Mouse (Mus musculus) left cerebral cortex, postnatal 4 days (tissue): Measurements from ENCODE around the gene Plxna2. TPM values are rescaled to one million over a fixed set of nuclear protein-coding genes. Genes with fewer than 3 reads are reported as not detected.

Experiments
- DNase-seq: peaks from one replicate; pipeline ENCODE4 v3.0.0-alpha.2; 2022
- intact Hi-C: fragments of 180-260 bp; cut with DNase I; formaldehyde crosslinking; loops from one replicate; pipeline ENCODE4 v1.15.1; 2025
- total RNA-seq, 2 experiments: library from RNA; stranded (reverse); gene quantifications; 2 replicates each; pipeline ENCODE4 v1.2.3; 2021

The Plxna2 gene
- total RNA-seq, 2 experiments from 2014 or later = 132 to 134 TPM

- intact Hi-C loops = no loop called here
These were observed 76.8 kb downstream of the Plxna2 start for GRCm38 (mm10) chr1:194694805-194695204.

GRCm38 (mm10) chr1:194697439-194697838 is 79.4 kb downstream of the Plxna2 start:
- intact Hi-C loops = no loop called here

More at GRCm38 (mm10) chr1:194694805-194695204, 76.8 kb downstream of the Plxna2 start:
- no peak for DNase-seq

DNA sequence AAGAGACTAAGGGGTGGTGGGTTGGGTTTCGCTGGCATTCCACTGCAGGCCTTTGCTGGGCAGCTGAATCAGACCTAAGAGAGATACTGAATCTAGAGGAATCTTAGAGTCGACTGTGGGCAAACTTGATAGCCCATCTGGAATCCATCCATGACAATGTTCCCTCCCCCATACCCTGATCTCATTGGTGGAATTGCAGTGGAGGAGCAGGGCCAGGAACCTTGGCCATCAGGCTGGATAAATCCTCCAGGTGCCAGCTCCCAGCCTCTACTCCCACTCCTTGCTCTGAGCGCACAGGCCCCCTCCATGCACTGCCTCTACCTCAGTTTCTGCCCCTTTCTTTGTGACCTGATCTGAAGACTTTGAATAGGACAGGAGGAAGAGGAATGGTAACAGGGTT is 81.3 kb downstream of the Plxna2 start:
- DNase-seq = no peak
- intact Hi-C loops = no loop called here

More at GRCm38 (mm10) chr1:194697439-194697838, 79.4 kb downstream of the Plxna2 start:
- DNase-seq = no peak

- no peak for DNase-seq
- intact Hi-C loops = no loop called here
These were observed 85.2 kb downstream of the Plxna2 start for GRCm38 (mm10) chr1:194703235-194703634.

GRCm38 (mm10) chr1:194704171-194704855 is 86.3 kb downstream of the Plxna2 start:
- intact Hi-C loops = no loop called here
- no peak for DNase-seq

DNA sequence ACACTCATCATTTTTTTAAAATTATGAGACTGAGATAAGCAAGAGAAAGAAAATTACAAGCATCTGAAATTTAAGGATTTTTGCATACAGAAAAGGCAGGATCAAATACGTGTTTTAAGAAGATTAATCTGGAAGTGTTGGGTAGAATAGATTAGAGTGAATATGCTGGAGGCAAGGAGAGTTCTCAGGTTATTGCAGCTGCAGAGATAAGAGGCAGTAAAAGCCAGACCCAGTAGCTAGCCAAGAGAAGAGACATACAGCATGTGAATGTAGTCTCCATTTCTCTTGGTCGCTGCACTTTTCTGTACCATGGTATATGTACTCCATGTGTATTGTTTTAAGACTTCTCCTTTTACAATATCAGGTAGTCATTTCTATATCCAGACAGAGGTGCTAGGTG is 88.5 kb downstream of the Plxna2 start:
- no peak for DNase-seq
- intact Hi-C loops = no loop called here

DNA sequence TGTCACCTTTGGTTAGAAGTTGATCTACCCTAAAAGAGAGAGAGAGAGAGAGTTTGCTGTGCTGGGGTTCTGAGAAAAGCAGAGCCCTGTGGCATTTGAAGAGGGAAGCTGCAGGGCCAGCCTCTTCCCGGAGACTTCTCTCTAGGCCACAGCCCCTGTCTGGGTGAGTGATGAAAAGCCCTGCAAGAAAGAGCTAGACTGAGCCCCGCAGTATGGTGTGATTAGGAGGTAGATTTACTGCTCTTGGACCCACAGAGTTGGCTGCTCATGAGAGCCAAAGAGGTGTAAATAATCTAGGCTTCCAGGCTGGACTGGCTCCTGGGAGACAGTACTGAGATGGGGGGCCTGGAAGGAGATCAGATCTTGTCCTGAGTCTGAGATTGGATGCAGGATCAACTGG is 94.4 kb downstream of the Plxna2 start:
- DNase-seq = no peak
- intact Hi-C loops = no loop called here

- DNase-seq = no peak
These were observed 96.4 kb downstream of the Plxna2 start for GRCm38 (mm10) chr1:194714138-194715031.

DNA sequence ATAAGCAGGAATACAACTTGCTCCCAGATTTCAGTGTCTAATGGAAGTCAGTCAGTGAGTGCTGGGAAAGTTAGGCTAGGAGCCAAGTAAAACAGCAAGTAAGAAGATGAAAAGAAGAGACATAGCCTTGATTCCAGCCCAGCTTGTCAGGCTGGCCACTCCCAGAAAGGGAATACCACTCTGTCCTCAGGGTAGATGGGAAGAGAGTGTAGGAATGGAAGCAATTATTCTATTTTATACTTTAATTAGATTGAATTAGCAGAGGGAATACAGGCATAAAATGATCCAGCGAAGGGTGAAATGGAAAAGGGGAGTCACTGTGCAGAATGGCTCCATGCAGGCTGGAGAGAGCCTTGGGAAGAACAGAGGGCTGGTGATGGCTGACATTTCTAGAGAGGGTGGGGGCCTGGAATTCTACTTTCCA is 99.4 kb downstream of the Plxna2 start:
- intact Hi-C loops = no loop called here
- DNase-seq = no peak

More at GRCm38 (mm10) chr1:194714138-194715031, 96.4 kb downstream of the Plxna2 start:
- intact Hi-C loops = no loop called here

GRCm38 (mm10) chr1:194720406-194720805 is 102.4 kb downstream of the Plxna2 start:
- intact Hi-C loops = loop anchor here (10.0 kb wide), 1 partner anchor 96 kb away; no protein-coding TSS in a partner anchor
- no peak for DNase-seq

DNA sequence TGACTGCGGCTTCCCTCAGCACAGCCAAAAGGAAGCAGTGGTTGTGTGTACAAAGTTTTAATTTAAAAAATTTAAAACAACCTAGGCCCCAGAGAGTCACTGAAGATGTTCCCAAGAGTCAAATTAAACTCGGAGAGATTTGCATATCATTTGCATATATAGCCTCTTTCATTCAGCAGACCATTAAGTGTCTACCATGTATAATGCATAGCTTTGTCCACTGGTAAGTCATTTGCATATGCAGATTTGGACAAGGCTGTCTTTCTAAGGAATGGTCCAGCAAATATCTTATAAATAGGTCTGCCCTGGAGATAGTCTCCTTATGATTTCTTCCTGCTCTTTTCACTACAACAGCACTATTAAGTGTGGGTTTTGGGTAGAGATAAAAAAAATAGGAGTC is 103.2 kb downstream of the Plxna2 start:
- DNase-seq = no peak
- intact Hi-C loops = loop anchor here (10.0 kb wide), 1 partner anchor 96 kb away; no protein-coding TSS in a partner anchor

GRCm38 (mm10) chr1:194722329-194722728 is 104.3 kb downstream of the Plxna2 start:
- DNase-seq = peak; percentile 63
- intact Hi-C loops = loop anchor here (10.0 kb wide), 1 partner anchor 98 kb away; no protein-coding TSS in a partner anchor

DNA sequence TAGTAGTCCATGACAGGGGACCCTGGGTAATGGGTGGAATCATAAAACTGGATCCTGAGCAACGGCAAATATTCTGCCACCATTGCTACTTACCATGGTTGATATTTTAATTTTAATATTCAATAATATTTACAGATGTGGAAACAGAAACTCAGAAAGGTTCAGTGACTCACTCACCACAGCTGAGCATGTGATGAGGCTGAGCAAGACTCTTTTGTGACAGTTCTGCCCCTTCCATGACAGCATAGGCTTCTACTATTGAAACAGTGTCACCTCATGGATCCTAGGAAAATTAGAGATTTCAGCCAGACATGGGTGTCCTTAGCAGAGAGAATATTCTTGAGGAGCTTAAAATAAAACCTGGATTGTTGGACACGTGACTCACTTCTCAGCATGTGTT is 116.8 kb downstream of the Plxna2 start:
- intact Hi-C loops = no loop called here
- no peak for DNase-seq

DNA sequence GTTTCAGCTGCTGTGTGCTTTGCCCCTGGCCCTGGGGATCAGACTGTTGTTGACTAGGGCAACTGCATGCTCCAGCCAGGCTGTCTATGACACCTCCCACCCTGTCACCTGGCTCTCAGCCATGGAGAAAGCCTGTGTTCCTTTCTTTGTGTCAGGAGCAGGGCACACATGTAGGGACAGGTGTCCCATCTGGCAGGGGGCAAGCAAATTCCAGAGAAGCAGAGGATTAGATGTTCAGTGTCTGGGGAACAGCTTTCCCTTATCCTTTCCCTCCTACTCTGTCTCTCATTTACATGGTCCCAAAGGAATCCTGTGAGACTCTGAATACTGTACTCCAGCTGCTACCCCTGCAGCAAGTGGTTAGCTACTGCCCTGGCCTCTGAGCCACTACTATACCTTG is 121.9 kb downstream of the Plxna2 start:
- peak; percentile 31 for DNase-seq
- intact Hi-C loops = no loop called here

GRCm38 (mm10) chr1:194742901-194743422 is 124.9 kb downstream of the Plxna2 start:
- DNase-seq = no peak
- intact Hi-C loops = no loop called here

DNA sequence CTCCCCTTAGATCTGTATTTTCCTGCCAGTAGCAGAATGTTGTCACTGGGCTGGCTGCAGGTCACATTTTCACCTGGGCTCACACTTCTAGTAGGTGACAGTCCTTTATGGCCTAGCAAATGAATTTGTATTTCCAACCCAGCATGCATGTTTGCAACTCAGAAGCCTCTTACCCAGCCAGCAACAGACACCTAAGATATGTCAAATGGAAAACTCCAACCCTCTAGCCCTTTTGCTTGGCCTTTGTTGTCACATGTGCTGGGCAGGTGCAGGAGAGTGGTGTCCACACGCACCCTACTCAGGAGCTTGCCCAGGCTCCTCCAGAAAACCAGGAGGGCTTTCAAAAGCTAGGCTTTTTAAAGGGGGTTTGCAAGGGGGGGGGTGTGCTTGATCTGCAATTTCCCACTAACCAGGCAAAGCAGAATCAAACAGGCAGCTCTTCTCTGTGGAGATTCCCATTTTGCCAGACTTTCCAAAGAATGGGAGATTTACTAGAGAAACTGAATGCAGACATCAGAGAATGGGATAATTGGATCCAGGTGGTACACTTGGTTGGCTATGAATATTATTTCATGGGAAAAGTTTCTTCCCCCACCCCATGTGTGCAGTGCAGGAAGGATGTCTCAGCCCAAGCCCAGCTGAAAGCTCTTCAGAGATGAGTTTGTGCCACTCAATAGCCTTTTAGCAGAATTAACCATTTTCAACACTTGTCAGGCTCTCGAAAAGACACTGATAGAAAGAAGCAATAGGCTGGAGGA is 127.3 kb downstream of the Plxna2 start:
- intact Hi-C loops = no loop called here
- no peak for DNase-seq

- DNase-seq = peak; percentile 95
- intact Hi-C loops = no loop called here
These were observed 128.6 kb downstream of the Plxna2 start for GRCm38 (mm10) chr1:194746332-194747249.

DNA sequence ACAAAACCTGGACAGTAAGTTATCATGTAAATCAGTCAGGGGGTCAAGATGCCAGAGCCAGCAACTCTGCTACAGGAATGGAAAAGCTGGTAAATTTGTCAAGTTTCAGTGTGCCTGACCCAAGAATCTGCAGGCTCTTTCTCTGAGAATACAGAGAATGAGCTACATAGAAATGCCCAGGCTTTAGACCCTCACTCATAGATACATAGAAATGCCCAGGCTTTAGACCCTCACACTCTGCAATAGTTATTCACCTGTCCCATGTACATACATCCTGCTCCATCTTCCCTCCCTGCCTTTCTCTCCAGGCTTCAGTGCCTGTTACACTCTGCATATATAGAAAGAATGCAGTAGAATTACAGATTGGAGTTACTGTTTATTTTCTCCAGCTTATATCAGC is 129.2 kb downstream of the Plxna2 start:
- no peak for DNase-seq
- intact Hi-C loops = no loop called here

DNA sequence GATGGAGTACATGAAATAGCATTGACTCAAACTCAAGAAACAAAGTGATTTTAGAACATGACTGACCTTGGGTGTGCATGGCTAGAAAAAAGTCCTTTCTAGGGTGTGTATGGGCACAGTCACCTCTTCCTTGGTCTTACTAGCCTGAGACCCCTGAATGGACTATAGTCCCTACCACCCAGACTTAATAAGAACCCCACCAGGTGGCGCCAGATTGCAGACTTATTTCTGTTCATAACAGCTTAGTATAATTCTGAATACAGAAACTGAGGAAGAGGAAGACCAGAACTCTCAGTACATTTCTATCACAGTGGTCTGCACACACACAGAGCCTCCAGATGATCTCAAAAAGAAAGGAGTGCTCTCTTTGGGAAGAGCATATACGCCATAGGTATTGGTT is 135.2 kb downstream of the Plxna2 start:
- peak; percentile 78 for DNase-seq
- intact Hi-C loops = no loop called here

DNA sequence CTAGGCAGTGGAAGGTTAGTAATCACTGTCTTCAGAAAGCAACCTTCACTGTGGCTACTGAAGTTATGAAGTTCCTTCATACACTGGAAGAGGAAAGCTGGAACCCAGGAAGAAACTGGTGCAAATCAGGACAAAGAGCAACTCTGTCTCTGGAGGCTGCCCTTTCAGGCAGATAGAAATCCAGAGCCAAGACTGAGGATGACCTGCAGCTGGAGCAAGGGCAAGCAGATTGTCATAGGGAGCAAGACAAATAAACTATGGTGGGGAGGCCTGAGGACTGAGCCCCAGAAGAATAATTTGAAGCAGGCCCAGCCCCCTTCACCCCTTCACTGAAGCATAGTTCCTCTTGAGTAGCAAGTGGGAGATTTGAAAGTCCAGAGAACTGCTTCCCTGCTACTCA is 138.0 kb downstream of the Plxna2 start:
- intact Hi-C loops = no loop called here
- no peak for DNase-seq
